Mouse (Mus musculus) embryonic stem cell, embryonic (primary cell): ENCODE results near the gene Galnt18.

Source experiments
- CTCF ChIA-PET, 4 experiments: fragments of 300-600 bp in 2 of 4; fragments of 350-600 bp in 2 of 4; sonication (Branson Sonifier 250); formaldehyde crosslinking; loops; one replicate each; lab custom pipeline; 2022; ENCODE audit warnings: inconsistent platforms in 2 of 4; lab: Charles Lee
- POLR2A ChIA-PET, 4 experiments: fragments of 300-600 bp in 2 of 4; fragments of 350-600 bp in 2 of 4; sonication (Branson Sonifier 250); formaldehyde crosslinking; loops; one replicate each; lab custom pipeline; 2022; ENCODE audit warnings: antibody characterized with exemption in 4 of 4, inconsistent platforms in 1 of 4; lab: Charles Lee

Galnt18 gene

GRCm38 (mm10) chr7:111534826-111535405 is 244.9 kb downstream of the Galnt18 start:
- POLR2A ChIA-PET, result no interaction called here
- CTCF ChIA-PET, result interaction anchor here in 1 of 4 experiments (0.5 kb wide), 1 partner anchor 279 kb away, joined by 4 read pairs; no protein-coding TSS in a partner anchor

- ChIA-PET CTCF (no interaction called here), POLR2A (interaction anchor here in 1 of 4 experiments (0.5 kb wide), 1 partner anchor 914 kb away, joined by 3 read pairs; no protein-coding TSS in a partner anchor)
Observed at GRCm38 (mm10) chr7:111528961-111529643, 250.7 kb downstream of the Galnt18 start.

GRCm38 (mm10) chr7:111528462-111528861 is 251.3 kb downstream of the Galnt18 start:
- ChIA-PET POLR2A (no interaction called here), CTCF (no interaction called here)

GRCm38 (mm10) chr7:111520881-111521280 is 258.9 kb downstream of the Galnt18 start:
- CTCF ChIA-PET, result no interaction called here
- POLR2A ChIA-PET, result no interaction called here

- POLR2A ChIA-PET, result no interaction called here
- CTCF ChIA-PET, result no interaction called here
Observed at GRCm38 (mm10) chr7:111518581-111519242, 261.1 kb downstream of the Galnt18 start.

GRCm38 (mm10) chr7:111516882-111517281 is 262.9 kb downstream of the Galnt18 start:
- CTCF ChIA-PET, result no interaction called here

GRCm38 (mm10) chr7:111515471-111515870 is 264.3 kb downstream of the Galnt18 start:
- ChIA-PET CTCF (no interaction called here), POLR2A (no interaction called here)

More at GRCm38 (mm10) chr7:111516882-111517281, 262.9 kb downstream of the Galnt18 start:
- POLR2A ChIA-PET, result no interaction called here

GRCm38 (mm10) chr7:111509167-111509854 is 270.5 kb downstream of the Galnt18 start:
- CTCF ChIA-PET, result no interaction called here
- POLR2A ChIA-PET, result no interaction called here

GRCm38 (mm10) chr7:111500616-111501015 is 279.2 kb downstream of the Galnt18 start:
- ChIA-PET CTCF (no interaction called here), POLR2A (no interaction called here)

GRCm38 (mm10) chr7:111499255-111499790 is 280.5 kb downstream of the Galnt18 start:
- POLR2A ChIA-PET, result no interaction called here
- CTCF ChIA-PET, result no interaction called here

GRCm38 (mm10) chr7:111497191-111497590 is 282.6 kb downstream of the Galnt18 start:
- ChIA-PET CTCF (no interaction called here), POLR2A (no interaction called here)

- POLR2A ChIA-PET, result interaction anchor here in 1 of 4 experiments (1.6 kb wide), 1 partner anchor 18 kb away, joined by 3 read pairs; no protein-coding TSS in a partner anchor
Observed at GRCm38 (mm10) chr7:111492242-111492949, 287.4 kb downstream of the Galnt18 start.

GRCm38 (mm10) chr7:111491566-111491965 is 288.2 kb downstream of the Galnt18 start:
- ChIA-PET POLR2A (no interaction called here), CTCF (no interaction called here)

More at GRCm38 (mm10) chr7:111492242-111492949, 287.4 kb downstream of the Galnt18 start:
- CTCF ChIA-PET, result no interaction called here

- CTCF ChIA-PET, result no interaction called here
- POLR2A ChIA-PET, result no interaction called here
Observed at GRCm38 (mm10) chr7:111486811-111487333, 292.9 kb downstream of the Galnt18 start.

GRCm38 (mm10) chr7:111483896-111484295 is 295.9 kb downstream of the Galnt18 start:
- CTCF ChIA-PET, result interaction anchor here in 1 of 4 experiments (0.5 kb wide), 1 partner anchor 67 kb away, joined by 3 read pairs; no protein-coding TSS in a partner anchor
- POLR2A ChIA-PET, result interaction anchor here in 1 of 4 experiments (0.5 to 1.0 kb wide), 2 partner anchors 10 to 43 kb away, joined by 3 read pairs; no protein-coding TSS in a partner anchor

- ChIA-PET POLR2A (interaction anchor here in 1 of 4 experiments (1.0 kb wide), 1 partner anchor 11 kb away, joined by 3 read pairs; no protein-coding TSS in a partner anchor), CTCF (no interaction called here)
Observed at GRCm38 (mm10) chr7:111483321-111483720, 296.5 kb downstream of the Galnt18 start.

- POLR2A ChIA-PET, result no interaction called here
- CTCF ChIA-PET, result no interaction called here
Observed at GRCm38 (mm10) chr7:111467715-111468114, 312.1 kb downstream of the Galnt18 start.

GRCm38 (mm10) chr7:111466720-111467119 is 313.1 kb downstream of the Galnt18 start:
- POLR2A ChIA-PET, result no interaction called here
- CTCF ChIA-PET, result no interaction called here
